Comparison of ENCODE assay signal across 11 mouse cellular contexts in the genomic region with DNA sequence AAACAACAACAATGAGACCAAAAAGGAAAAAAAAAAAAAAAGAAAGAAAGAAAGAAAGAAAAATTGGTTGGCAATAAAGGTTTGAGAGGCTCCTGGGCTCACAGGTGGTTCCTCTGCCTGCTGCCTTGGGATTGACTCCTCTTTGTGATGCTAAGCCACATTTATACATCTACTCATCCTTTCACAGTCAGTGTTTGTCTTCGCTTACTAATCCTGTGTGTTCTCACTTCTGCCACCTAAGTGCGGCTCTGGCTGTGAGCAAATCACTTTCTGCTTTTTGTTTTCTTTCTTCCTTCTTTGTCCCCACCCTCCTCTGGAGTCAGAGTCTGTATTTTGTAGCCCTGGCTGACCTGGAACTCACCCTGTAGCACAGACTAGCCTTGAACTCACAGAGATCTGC. TPM values are rescaled to one million over a fixed set of nuclear protein-coding genes. Genes with fewer than 3 reads are reported as not detected.
DNase-seq lines count a peak whose midpoint lies in the region; ATAC-seq and TF ChIP-seq lines count a peak whose summit lies in the region.
"Had no signal": no experiment of that assay in that cellular context is flagged by ENCODE, and none has a peak within 500 bp of the region (broad histone marks: within the 10 kb centered on the region; RNA-seq: fewer than 3 reads in every experiment).

No protein-coding gene starts in this region.

- no peak overlapping the region for H3K4me2 ChIP-seq in hindbrain, embryonic 11.5 days (replicated peaks; ENCODE audit: low read depth, low read length)
- H3K4me2 ChIP-seq in hindbrain, embryonic 16.5 days (ENCODE audit: low read length): no peak overlapping the region
- no peak overlapping the region for H3K4me2 ChIP-seq in midbrain, embryonic 13.5 days (replicated peaks)
- H3K4me2 ChIP-seq in midbrain, embryonic 16.5 days (ENCODE audit: low read length): no peak overlapping the region
- no peak overlapping the region for H3K4me2 ChIP-seq in stomach, postnatal 0 days (replicated peaks; ENCODE audit: low read depth)
- H3K4me2 ChIP-seq: liver, embryonic 12.5 days; lung, embryonic 15.5 days had no signal

- TF ChIP-seq CTCF in gastrocnemius, adult 2 months (IDR thresholded peaks at IDR 0.05): no peak
- no peak for TF ChIP-seq CTCF in stomach, postnatal 0 days (IDR thresholded peaks at IDR 0.05; ENCODE audit: low read depth)

- H3K9ac ChIP-seq in hindbrain, embryonic 11.5 days (ENCODE audit: low read depth, low read length): peak overlapping the region; percentile 47; the same call in 1 of the 2 replicates
- H3K9ac ChIP-seq in hindbrain, embryonic 16.5 days (ENCODE audit: low read depth, low read length): no peak overlapping the region
- H3K9ac ChIP-seq in midbrain, embryonic 13.5 days (replicated peaks): no peak overlapping the region
- no peak overlapping the region for H3K9ac ChIP-seq in midbrain, embryonic 16.5 days (ENCODE audit: low read depth, low read length)
- no peak overlapping the region for H3K9ac ChIP-seq in stomach, postnatal 0 days (ENCODE audit: low read length)
- H3K9ac ChIP-seq: liver, embryonic 12.5 days; lung, embryonic 15.5 days had no signal

- H3K4me1 ChIP-seq in hindbrain, embryonic 11.5 days (replicated peaks; ENCODE audit: control insufficient read depth, insufficient read depth, low read length): no peaks in the 10 kb centered on the region; the same call in none of the 2 replicates
- peaks cover 15% of the 10 kb centered on the region for H3K4me1 ChIP-seq in hindbrain, embryonic 16.5 days (ENCODE audit: control insufficient read depth, insufficient read depth, low read depth, low read length)
- H3K4me1 ChIP-seq in midbrain, embryonic 13.5 days (replicated peaks): peaks cover 40% of the 10 kb centered on the region
- H3K4me1 ChIP-seq in midbrain, embryonic 16.5 days (ENCODE audit: control insufficient read depth, insufficient read depth, low read length): peaks cover 18% of the 10 kb centered on the region
- H3K4me1 ChIP-seq in stomach, postnatal 0 days (replicated peaks; ENCODE audit: control insufficient read depth, insufficient read depth): no peaks in the 10 kb centered on the region

- intact Hi-C loops in gastrocnemius, adult 2 months (cut with DNase I): loop anchor here (10.0 kb wide), 1 partner anchor 101 kb away; no protein-coding TSS in a partner anchor

- no peak for TF ChIP-seq EP300 in stomach, postnatal 0 days (optimal IDR thresholded peaks at IDR 0.05)

- 48% methylated on average over 2 of the region's 2 CpGs for WGBS in hindbrain, embryonic 11.5 days
- 55% methylated on average over 2 of the region's 2 CpGs for WGBS in hindbrain, embryonic 16.5 days
- 21% methylated on average over 2 of the region's 2 CpGs for WGBS in midbrain, embryonic 13.5 days
- 20% methylated on average over 2 of the region's 2 CpGs for WGBS in midbrain, embryonic 16.5 days
- 49% methylated on average over 2 of the region's 2 CpGs for WGBS in stomach, postnatal 0 days

- peak overlapping the region; percentile 48; the same call in 1 of the 2 replicates for H3K27ac ChIP-seq in gastrocnemius, adult 2 months
- H3K27ac ChIP-seq in hindbrain, embryonic 11.5 days (ENCODE audit: low read depth, low read length): no peak overlapping the region
- H3K27ac ChIP-seq in hindbrain, embryonic 16.5 days (ENCODE audit: low read depth, low read length): no peak overlapping the region
- H3K27ac ChIP-seq in midbrain, embryonic 13.5 days: peak overlapping the region; percentile 73
- H3K27ac ChIP-seq in midbrain, embryonic 16.5 days (ENCODE audit: low read length): no peak overlapping the region
- H3K27ac ChIP-seq in stomach, postnatal 0 days (replicated peaks): peak overlapping the region; percentile 45; the same call in 1 of the 2 replicates
- H3K27ac ChIP-seq: liver, embryonic 12.5 days had no signal

- no peak for ATAC-seq in hindbrain, embryonic 11.5 days (ENCODE audit: low FRiP score)
- no peak for ATAC-seq in hindbrain, embryonic 16.5 days
- no peak for ATAC-seq in midbrain, embryonic 13.5 days
- no peak for ATAC-seq in midbrain, embryonic 16.5 days
- no peak for ATAC-seq in stomach, postnatal 0 days (ENCODE audit: low FRiP score, low TSS enrichment)
- ATAC-seq in granulocyte monocyte progenitor cell, adult 5-6 weeks (replicated peaks; ENCODE audit: poor library complexity, severe bottlenecking): no peak
- ATAC-seq: forebrain, embryonic 16.5 days; liver, embryonic 12.5 days had no signal

- no peak overlapping the region for H3K4me3 ChIP-seq in gastrocnemius, adult 2 months
- no peak overlapping the region for H3K4me3 ChIP-seq in hindbrain, embryonic 11.5 days (ENCODE audit: low read depth, low read length)
- H3K4me3 ChIP-seq in hindbrain, embryonic 16.5 days (ENCODE audit: low read length): no peak overlapping the region
- H3K4me3 ChIP-seq in midbrain, embryonic 13.5 days (replicated peaks): no peak overlapping the region
- no peak overlapping the region for H3K4me3 ChIP-seq in midbrain, embryonic 16.5 days (ENCODE audit: low read depth, low read length)
- H3K4me3 ChIP-seq in stomach, postnatal 0 days (ENCODE audit: low read depth, low read length): no peak overlapping the region
- H3K4me3 ChIP-seq: liver, embryonic 12.5 days; lung, embryonic 15.5 days had no signal

- H3K27me3 ChIP-seq in hindbrain, embryonic 11.5 days (ENCODE audit: control insufficient read depth, insufficient read depth, low read length): no peaks in the 10 kb centered on the region
- no peaks in the 10 kb centered on the region for H3K27me3 ChIP-seq in hindbrain, embryonic 16.5 days (replicated peaks; ENCODE audit: control insufficient read depth, insufficient read depth, low read length)
- H3K27me3 ChIP-seq in midbrain, embryonic 13.5 days: no peaks in the 10 kb centered on the region
- H3K27me3 ChIP-seq in midbrain, embryonic 16.5 days (ENCODE audit: control insufficient read depth, insufficient read depth, low read depth, low read length): no peaks in the 10 kb centered on the region
- H3K27me3 ChIP-seq in stomach, postnatal 0 days (ENCODE audit: control insufficient read depth, insufficient read depth, low read length): no peaks in the 10 kb centered on the region
- H3K27me3 ChIP-seq: lung, embryonic 15.5 days had no signal

- DNase-seq in gastrocnemius, adult 2 months: no peak
- no peak for DNase-seq in gastrocnemius, postnatal 4 days (ENCODE audit: low spot score in 2 of 2)
- DNase-seq in hindbrain, embryonic 11.5 days (ENCODE audit: low spot score): no peak
- DNase-seq in stomach, postnatal 0 days (ENCODE audit: low spot score): no peak

- no peaks in the 10 kb centered on the region for H3K9me3 ChIP-seq in hindbrain, embryonic 11.5 days (ENCODE audit: control insufficient read depth, low read length)
- no peaks in the 10 kb centered on the region for H3K9me3 ChIP-seq in hindbrain, embryonic 16.5 days (ENCODE audit: control insufficient read depth, low read length)
- no peaks in the 10 kb centered on the region for H3K9me3 ChIP-seq in midbrain, embryonic 13.5 days
- H3K9me3 ChIP-seq in midbrain, embryonic 16.5 days (replicated peaks; ENCODE audit: control insufficient read depth, low read length, poor library complexity, severe bottlenecking): no peaks in the 10 kb centered on the region
- no peaks in the 10 kb centered on the region for H3K9me3 ChIP-seq in stomach, postnatal 0 days (ENCODE audit: control insufficient read depth, low read length)
- H3K9me3 ChIP-seq: liver, embryonic 12.5 days; lung, embryonic 15.5 days had no signal

- no peaks in the 10 kb centered on the region for H3K36me3 ChIP-seq in hindbrain, embryonic 11.5 days (ENCODE audit: control insufficient read depth, insufficient read depth, low read length)
- H3K36me3 ChIP-seq in hindbrain, embryonic 16.5 days (ENCODE audit: control insufficient read depth, insufficient read depth, low read length): no peaks in the 10 kb centered on the region
- H3K36me3 ChIP-seq in midbrain, embryonic 13.5 days: no peaks in the 10 kb centered on the region
- H3K36me3 ChIP-seq in midbrain, embryonic 16.5 days (ENCODE audit: control insufficient read depth, insufficient read depth, low read length): no peaks in the 10 kb centered on the region
- no peaks in the 10 kb centered on the region for H3K36me3 ChIP-seq in stomach, postnatal 0 days (ENCODE audit: control insufficient read depth, insufficient read depth, low read length)
- H3K36me3 ChIP-seq: liver, embryonic 12.5 days; lung, embryonic 15.5 days had no signal

RNA-seq across cellular contexts. Expression of a gene that starts 2.8 kb away (rescaled TPM):
- 10 to 100 TPM in 1 of 2 experiments, 1 to 10 TPM in 1; 4.5 to 11.6 TPM for total RNA-seq in gastrocnemius, adult 2 months (2021)
- total RNA-seq in gastrocnemius, postnatal 4 days (2021): 10 to 100 TPM; 12.5 to 13.0 TPM
- polyA plus RNA-seq in hindbrain, embryonic 11.5 days (2014; fragmentation: Nextera tagmentation; extraction: Ambion mirVana): 6.8 and 7.3 TPM in 2 replicates
- 4.0 and 4.1 TPM in 2 replicates for polyA plus RNA-seq in hindbrain, embryonic 16.5 days (2015; fragmentation: Nextera tagmentation; extraction: Ambion mirVana)
- 8.5 and 10.2 TPM in 2 replicates for polyA plus RNA-seq in midbrain, embryonic 13.5 days (2015; fragmentation: Nextera tagmentation; extraction: Ambion mirVana)
- polyA plus RNA-seq in midbrain, embryonic 16.5 days (2015; fragmentation: Nextera tagmentation; extraction: Ambion mirVana): 5.7 and 6.5 TPM in 2 replicates
- polyA plus RNA-seq in stomach, postnatal 0 days (2015; fragmentation: Nextera tagmentation; extraction: Ambion mirVana): 3.9 and 4.0 TPM in 2 replicates
- total RNA-seq in granulocyte monocyte progenitor cell, adult 5-6 weeks (2014; fragmentation: Nextera tagmentation): 11.6 and 18.4 TPM in 2 replicates
- 6.7 and 6.9 TPM in 2 replicates for total RNA-seq in granulocyte monocyte progenitor cell, adult 5-6 weeks (2017)

Comparison
In these comparisons a context has a peak if more than half of its experiments do, and no peak if none do; other contexts are left out.
1. H3K27ac ChIP-seq: peak in gastrocnemius, adult 2 months (single experiment), midbrain, embryonic 13.5 days (single experiment) and stomach, postnatal 0 days (single experiment); none in hindbrain, embryonic 11.5 days (single experiment), hindbrain, embryonic 16.5 days (single experiment) and midbrain, embryonic 16.5 days (single experiment).